Mouse (Mus musculus): ENCODE data around the gene Dad1.

- TF ChIP-seq CTCF (IDR thresholded peaks at IDR 0.05; ENCODE audit: borderline replicate concordance, insufficient read depth, low read length) (no peak), POLR2A (IDR thresholded peaks at IDR 0.05; ENCODE audit: low read depth, low read length) (no peak)
Measured at GRCm38 (mm10) chr14:54220726-54221494, 33.0 kb downstream of the Dad1 start.

Measured in embryonic fibroblast, embryonic 13.5 days (primary cell).